Mouse (Mus musculus): ENCODE measurements around the gene 4931414P19Rik.

4931414P19Rik gene

GRCm38 (mm10) chr14:54583681-54584338 lies 22.0 kb downstream of the 4931414P19Rik start:
- peak; percentile 62 to 83 for DNase-seq (ENCODE audit: low spot score in 2 of 2)

GRCm38 (mm10) chr14:54582536-54582935 lies 23.3 kb downstream of the 4931414P19Rik start:
- DNase-seq (ENCODE audit: low spot score in 2 of 2) = no peak

- DNase-seq (ENCODE audit: low spot score in 2 of 2) = no peak
Observed at GRCm38 (mm10) chr14:54579638-54580037, 26.2 kb downstream of the 4931414P19Rik start.

- DNase-seq (ENCODE audit: low spot score in 2 of 2) = peak in 1 of 2 experiments; percentile 33
Observed at GRCm38 (mm10) chr14:54578063-54578462, 27.7 kb downstream of the 4931414P19Rik start.

- DNase-seq (ENCODE audit: low spot score in 2 of 2) = peak; percentile 53 to 77
Observed at GRCm38 (mm10) chr14:54577089-54577982, 28.5 kb downstream of the 4931414P19Rik start, which contains the start of gene Ajuba. Gene Ajuba, minus strand, starts transcription at chr14:54577558.

GRCm38 (mm10) chr14:54576241-54577088 lies 29.3 kb downstream of the 4931414P19Rik start:
- peak in 1 of 2 experiments; percentile 74 for DNase-seq (ENCODE audit: low spot score in 2 of 2)

GRCm38 (mm10) chr14:54575631-54576030 lies 30.2 kb downstream of the 4931414P19Rik start:
- DNase-seq (ENCODE audit: low spot score in 2 of 2) = no peak

GRCm38 (mm10) chr14:54575031-54575430 lies 30.8 kb downstream of the 4931414P19Rik start:
- no peak for DNase-seq (ENCODE audit: low spot score in 2 of 2)

- no peak for DNase-seq (ENCODE audit: low spot score in 2 of 2)
Observed at GRCm38 (mm10) chr14:54574253-54574652, 31.5 kb downstream of the 4931414P19Rik start.

- no peak for DNase-seq (ENCODE audit: low spot score in 2 of 2)
Observed at GRCm38 (mm10) chr14:54572790-54573736, 32.7 kb downstream of the 4931414P19Rik start.

GRCm38 (mm10) chr14:54572122-54572521 lies 33.7 kb downstream of the 4931414P19Rik start:
- DNase-seq (ENCODE audit: low spot score in 2 of 2) = no peak

- DNase-seq (ENCODE audit: low spot score in 2 of 2) = no peak
Observed at GRCm38 (mm10) chr14:54569451-54570392, 36.1 kb downstream of the 4931414P19Rik start.

GRCm38 (mm10) chr14:54568694-54569414 lies 36.9 kb downstream of the 4931414P19Rik start:
- DNase-seq (ENCODE audit: low spot score in 2 of 2) = peak; percentile 67 to 85

- DNase-seq (ENCODE audit: low spot score in 2 of 2) = no peak
Observed at GRCm38 (mm10) chr14:54560527-54561242, 45.1 kb downstream of the 4931414P19Rik start.

- no peak for DNase-seq (ENCODE audit: low spot score in 2 of 2)
Observed at GRCm38 (mm10) chr14:54557330-54557729, 48.5 kb downstream of the 4931414P19Rik start.

GRCm38 (mm10) chr14:54553975-54554769 lies 51.6 kb downstream of the 4931414P19Rik start, which contains the start of gene Haus4:
Gene Haus4, minus strand, starts transcription at chr14:54554616.
- DNase-seq (ENCODE audit: low spot score in 2 of 2) = peak; percentile 87 to 92

- DNase-seq (ENCODE audit: low spot score in 2 of 2) = peak; percentile 45 to 73
Observed at GRCm38 (mm10) chr14:54553454-54553974, 52.3 kb downstream of the 4931414P19Rik start.

All from spleen, postnatal 4 days (tissue).